Mouse (Mus musculus) stomach, embryonic 14.5 days (tissue): ENCODE measurements around the gene Nmi. TPM values are rescaled to one million over a fixed set of nuclear protein-coding genes. Genes with fewer than 3 reads are reported as not detected.

Experiments used
- ATAC-seq: fragments of 200-750 bp; cut with Nextera tagmentation; 2 replicates; pipeline ENCODE4 v1.8.0; 2017; ENCODE audit warnings: low read depth, moderate TSS enrichment; ENCODE audit not compliant: insufficient number of reproducible peaks, insufficient read depth, low FRiP score
- H3K27ac ChIP-seq: fragments of 300-500 bp; sonication (generic); 2 replicates; pipeline ENCODE4 v1.5.1; 2014; ENCODE audit warnings: mild to moderate bottlenecking, low read length, moderate library complexity, mixed read lengths
- H3K27me3 ChIP-seq: fragments of 300-500 bp; sonication (generic); 2 replicates; pipeline ENCODE4 v1.6.1; 2014; ENCODE audit warnings: low read length, control low read depth, mixed read lengths; ENCODE audit not compliant: control insufficient read depth, insufficient read depth
- H3K36me3 ChIP-seq: fragments of 300-500 bp; sonication (generic); 2 replicates; pipeline ENCODE4 v1.6.1; 2014; ENCODE audit warnings: mild to moderate bottlenecking, control low read depth, low read length, moderate library complexity, mixed read lengths; ENCODE audit not compliant: control insufficient read depth, insufficient read depth
- H3K4me1 ChIP-seq: fragments of 300-500 bp; sonication (generic); 2 replicates; pipeline ENCODE4 v1.6.1; 2014; ENCODE audit warnings: low read length, control low read depth, mixed read lengths; ENCODE audit not compliant: control insufficient read depth, insufficient read depth
- H3K4me2 ChIP-seq: fragments of 300-500 bp; sonication (generic); replicated peaks from 2 replicates; pipeline ENCODE4 v1.6.1; 2014; ENCODE audit warnings: low read depth, low read length, control low read depth
- H3K4me3 ChIP-seq: fragments of 300-500 bp; sonication (generic); 2 replicates; pipeline ENCODE4 v1.5.1; 2014; ENCODE audit warnings: low read depth, low read length, control low read depth
- H3K9ac ChIP-seq: fragments of 300-500 bp; sonication (generic); replicated peaks from 2 replicates; pipeline ENCODE4 v1.6.1; 2014; ENCODE audit warnings: low read depth, mild to moderate bottlenecking, control low read depth, low read length, moderate library complexity, mixed read lengths
- H3K9me3 ChIP-seq: fragments of 300-500 bp; sonication (generic); 2 replicates; pipeline ENCODE4 v1.6.1; 2016; ENCODE audit warnings: low read depth, low read length, control low read depth; ENCODE audit not compliant: control insufficient read depth
- WGBS: fragments of 180-500 bp; shearing (Covaris S2); extraction: QIAGEN DNeasy Blood & Tissue Kit; methylation state at CpG from one replicate; pipeline ENCODE4 v1.1.7; 2014; 5-methylcytosine and 5-hydroxymethylcytosine counted together
- polyA plus RNA-seq: library from polyadenylated mRNA; unstranded; fragments of >200 nt; fragmentation: Nextera tagmentation; extraction: Ambion mirVana; gene quantifications from 2 replicates; pipeline ENCODE4 v1.2.1, GENCODE M21; 2014

The Nmi gene
- polyA plus RNA-seq, 1 experiment from 2014 or later, result 19.4 TPM

- no peaks in the 10 kb centered on the region for H3K36me3 ChIP-seq
- H3K9ac ChIP-seq, result no peak overlapping the region
- H3K27ac ChIP-seq, result peak overlapping the region; percentile 88; the same call in 1 of the 2 replicates
- no peaks in the 10 kb centered on the region for H3K9me3 ChIP-seq
- no peak overlapping the region for H3K4me3 ChIP-seq
- ATAC-seq, result 0 out of 2 replicates have a peak, but pooled peaks have one; percentile 42
- peaks cover 12% of the 10 kb centered on the region; the same call in 1 of the 2 replicates for H3K4me1 ChIP-seq
- no peaks in the 10 kb centered on the region for H3K27me3 ChIP-seq
- 14% methylated on average over 2 of the region's 2 CpGs for WGBS
- no peak overlapping the region for H3K4me2 ChIP-seq
These were observed 61.4 kb downstream of the Nmi start for GRCm38 (mm10) chr2:51911864-51912263.

GRCm38 (mm10) chr2:51907538-51908110 is 65.7 kb downstream of the Nmi start:
- 63% methylated on average over 4 of the region's 4 CpGs for WGBS
- H3K27ac ChIP-seq, result no peak overlapping the region
- no peak overlapping the region for H3K4me2 ChIP-seq
- no peaks in the 10 kb centered on the region for H3K9me3 ChIP-seq
- H3K36me3 ChIP-seq, result no peaks in the 10 kb centered on the region
- no peak overlapping the region for H3K9ac ChIP-seq
- H3K4me1 ChIP-seq, result peaks cover 4% of the 10 kb centered on the region; the same call in 1 of the 2 replicates
- ATAC-seq, result no peak
- no peaks in the 10 kb centered on the region for H3K27me3 ChIP-seq
- H3K4me3 ChIP-seq, result no peak overlapping the region

GRCm38 (mm10) chr2:51905637-51906036 is 67.7 kb downstream of the Nmi start:
- Histone ChIP-seq H3K9me3 (no peaks in the 10 kb centered on the region), H3K27ac (no peak overlapping the region), H3K4me2 (no peak overlapping the region), H3K4me3 (no peak overlapping the region), H3K36me3 (no peaks in the 10 kb centered on the region), H3K9ac (no peak overlapping the region), H3K4me1 (no peaks in the 10 kb centered on the region), H3K27me3 (no peaks in the 10 kb centered on the region)
- WGBS, result 64% methylated on average over 8 of the region's 8 CpGs
- no peak for ATAC-seq

Other genes with a start within 250 kb of the Nmi start
- 18.7 and 19.0 TPM in 2 replicates for gene Rbm43, start 38.3 kb downstream of the Nmi start, polyA plus RNA-seq
- gene Tnfaip6, start 64.5 kb upstream of the Nmi start, polyA plus RNA-seq, result 3.6 and 3.7 TPM in 2 replicates
- 41.7 and 44.6 TPM in 2 replicates for gene Rif1, start 99.3 kb upstream of the Nmi start, polyA plus RNA-seq